Mouse (Mus musculus): Measurements from ENCODE around the gene Spdye4a. TPM values are rescaled to one million over a fixed set of nuclear protein-coding genes. Genes with fewer than 3 reads are reported as not detected.
A peak's percentile ranks its signal among the peaks of the same experiment; 100 is the strongest.

Gene Spdye4a
- not detected in 2 replicates for polyA plus RNA-seq (2015; fragmentation: Nextera tagmentation; extraction: Ambion mirVana)

GRCm38 (mm10) chr5:143226790-143227189 lies at the start of gene Spdye4a:
Spdye4a (minus strand) TSS chr5:143226890.
- no peak for ATAC-seq (ENCODE audit: low FRiP score, low TSS enrichment)
- H3K4me3 ChIP-seq (ENCODE audit: low read length), result no peak within 1 kb of the TSS
- H3K27ac ChIP-seq (ENCODE audit: low read length), result no peak within 1 kb of the TSS

GRCm38 (mm10) chr5:143275761-143276160 lies 49.1 kb upstream of the Spdye4a start:
- 47% methylated on average over 5 of the region's 5 CpGs for WGBS
- no peak for ATAC-seq (ENCODE audit: low FRiP score, low TSS enrichment)

More at GRCm38 (mm10) chr5:143226790-143227189, at the start of gene Spdye4a:
- H3K9ac ChIP-seq (replicated peaks; ENCODE audit: low read length), result no peak within 1 kb of the TSS
- H3K36me3 ChIP-seq (ENCODE audit: insufficient read depth, low read length), result no peaks in the 10 kb centered on the region
- H3K27me3 ChIP-seq (ENCODE audit: insufficient read depth, low read length), result no peaks in the 10 kb centered on the region
- no peaks in the 10 kb centered on the region for H3K4me1 ChIP-seq (ENCODE audit: insufficient read depth, low read length)
- H3K4me2 ChIP-seq (replicated peaks; ENCODE audit: low read depth, low read length), result no peak within 1 kb of the TSS
- WGBS, result 90% methylated on average over 3 of the region's 3 CpGs
- no peaks in the 10 kb centered on the region; the same call in 1 of the 2 replicates for H3K9me3 ChIP-seq (ENCODE audit: low read length)

GRCm38 (mm10) chr5:143272540-143273330 lies 46.0 kb upstream of the Spdye4a start:
- WGBS, result 93% methylated on average over 15 of the region's 16 CpGs

More at GRCm38 (mm10) chr5:143275761-143276160, 49.1 kb upstream of the Spdye4a start:
- no peak overlapping the region for H3K27ac ChIP-seq (ENCODE audit: low read length)
- no peaks in the 10 kb centered on the region for H3K9me3 ChIP-seq (ENCODE audit: low read length)
- no peaks in the 10 kb centered on the region for H3K4me1 ChIP-seq (ENCODE audit: insufficient read depth, low read length)
- no peaks in the 10 kb centered on the region for H3K36me3 ChIP-seq (ENCODE audit: insufficient read depth, low read length)
- no peak overlapping the region for H3K4me2 ChIP-seq (replicated peaks; ENCODE audit: low read depth, low read length)
- no peak overlapping the region for H3K9ac ChIP-seq (replicated peaks; ENCODE audit: low read length)
- H3K27me3 ChIP-seq (ENCODE audit: insufficient read depth, low read length), result 0 out of 2 replicates have a peak, but pooled peaks cover 5% of the 10 kb centered on the region
- no peak overlapping the region for H3K4me3 ChIP-seq (ENCODE audit: low read length)

GRCm38 (mm10) chr5:143272108-143272507 lies 45.4 kb upstream of the Spdye4a start:
- H3K27me3 ChIP-seq (ENCODE audit: insufficient read depth, low read length), result no peaks in the 10 kb centered on the region
- peaks cover 11% of the 10 kb centered on the region for H3K4me1 ChIP-seq (ENCODE audit: insufficient read depth, low read length)
- no peaks in the 10 kb centered on the region for H3K9me3 ChIP-seq (ENCODE audit: low read length)
- no peak overlapping the region for H3K4me2 ChIP-seq (replicated peaks; ENCODE audit: low read depth, low read length)
- no peak overlapping the region for H3K4me3 ChIP-seq (ENCODE audit: low read length)
- H3K9ac ChIP-seq (replicated peaks; ENCODE audit: low read length), result no peak overlapping the region
- H3K36me3 ChIP-seq (ENCODE audit: insufficient read depth, low read length), result no peaks in the 10 kb centered on the region
- H3K27ac ChIP-seq (ENCODE audit: low read length), result no peak overlapping the region
- ATAC-seq (ENCODE audit: low FRiP score, low TSS enrichment), result no peak
- 76% methylated on average over 3 of the region's 3 CpGs for WGBS

More at GRCm38 (mm10) chr5:143272540-143273330, 46.0 kb upstream of the Spdye4a start:
- no peak overlapping the region for H3K9ac ChIP-seq (replicated peaks; ENCODE audit: low read length)
- no peak overlapping the region for H3K4me3 ChIP-seq (ENCODE audit: low read length)
- H3K27ac ChIP-seq (ENCODE audit: low read length), result no peak overlapping the region
- H3K27me3 ChIP-seq (ENCODE audit: insufficient read depth, low read length), result 0 out of 2 replicates have a peak, but pooled peaks cover 2% of the 10 kb centered on the region
- no peak overlapping the region for H3K4me2 ChIP-seq (replicated peaks; ENCODE audit: low read depth, low read length)
- H3K9me3 ChIP-seq (ENCODE audit: low read length), result no peaks in the 10 kb centered on the region
- no peaks in the 10 kb centered on the region for H3K36me3 ChIP-seq (ENCODE audit: insufficient read depth, low read length)
- ATAC-seq (ENCODE audit: low FRiP score, low TSS enrichment), result no peak
- H3K4me1 ChIP-seq (ENCODE audit: insufficient read depth, low read length), result peaks cover 11% of the 10 kb centered on the region

- 88% methylated on average over 6 of the region's 6 CpGs for WGBS
- H3K36me3 ChIP-seq (ENCODE audit: insufficient read depth, low read length), result no peaks in the 10 kb centered on the region
- H3K9ac ChIP-seq (replicated peaks; ENCODE audit: low read length), result no peak overlapping the region
- ATAC-seq (ENCODE audit: low FRiP score, low TSS enrichment), result no peak
- H3K4me3 ChIP-seq (ENCODE audit: low read length), result no peak overlapping the region
- no peaks in the 10 kb centered on the region for H3K27me3 ChIP-seq (ENCODE audit: insufficient read depth, low read length)
- H3K27ac ChIP-seq (ENCODE audit: low read length), result no peak overlapping the region
- H3K9me3 ChIP-seq (ENCODE audit: low read length), result no peaks in the 10 kb centered on the region
- peaks cover 11% of the 10 kb centered on the region for H3K4me1 ChIP-seq (ENCODE audit: insufficient read depth, low read length)
- H3K4me2 ChIP-seq (replicated peaks; ENCODE audit: low read depth, low read length), result no peak overlapping the region
Observed at GRCm38 (mm10) chr5:143271642-143272041, 45.0 kb upstream of the Spdye4a start.

DNA sequence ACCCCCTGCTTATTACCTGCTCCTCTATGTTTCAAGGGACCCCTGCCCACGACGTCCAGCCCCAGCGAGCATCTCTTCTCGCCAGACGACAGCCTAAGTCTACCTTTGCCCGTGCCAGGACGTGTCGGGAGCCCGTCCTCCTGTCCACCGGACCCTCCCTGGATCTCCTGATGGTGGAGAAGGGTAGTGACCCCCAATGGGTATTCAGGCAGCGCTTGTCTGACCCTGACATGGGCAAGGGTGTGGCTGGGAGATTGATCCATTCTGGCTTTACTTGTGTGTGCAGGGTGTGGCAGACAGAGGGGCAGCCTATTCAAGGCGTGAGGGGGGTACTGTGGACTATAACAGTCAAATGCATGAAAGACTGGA lies 43.4 kb upstream of the Spdye4a start:
- Histone ChIP-seq H3K9me3 (ENCODE audit: low read length) (no peaks in the 10 kb centered on the region), H3K4me2 (replicated peaks; ENCODE audit: low read depth, low read length) (peak overlapping the region; percentile 91), H3K4me3 (ENCODE audit: low read length) (peak overlapping the region; percentile 93), H3K27ac (ENCODE audit: low read length) (no peak overlapping the region), H3K27me3 (ENCODE audit: insufficient read depth, low read length) (no peaks in the 10 kb centered on the region), H3K9ac (replicated peaks; ENCODE audit: low read length) (peak overlapping the region; percentile 94), H3K36me3 (ENCODE audit: insufficient read depth, low read length) (no peaks in the 10 kb centered on the region), H3K4me1 (ENCODE audit: insufficient read depth, low read length) (peaks cover 11% of the 10 kb centered on the region)
- ATAC-seq (ENCODE audit: low FRiP score, low TSS enrichment), result peak; percentile 10; the same call in 1 of the 2 replicates
- WGBS, result 2% methylated on average over 12 of the region's 12 CpGs

DNA sequence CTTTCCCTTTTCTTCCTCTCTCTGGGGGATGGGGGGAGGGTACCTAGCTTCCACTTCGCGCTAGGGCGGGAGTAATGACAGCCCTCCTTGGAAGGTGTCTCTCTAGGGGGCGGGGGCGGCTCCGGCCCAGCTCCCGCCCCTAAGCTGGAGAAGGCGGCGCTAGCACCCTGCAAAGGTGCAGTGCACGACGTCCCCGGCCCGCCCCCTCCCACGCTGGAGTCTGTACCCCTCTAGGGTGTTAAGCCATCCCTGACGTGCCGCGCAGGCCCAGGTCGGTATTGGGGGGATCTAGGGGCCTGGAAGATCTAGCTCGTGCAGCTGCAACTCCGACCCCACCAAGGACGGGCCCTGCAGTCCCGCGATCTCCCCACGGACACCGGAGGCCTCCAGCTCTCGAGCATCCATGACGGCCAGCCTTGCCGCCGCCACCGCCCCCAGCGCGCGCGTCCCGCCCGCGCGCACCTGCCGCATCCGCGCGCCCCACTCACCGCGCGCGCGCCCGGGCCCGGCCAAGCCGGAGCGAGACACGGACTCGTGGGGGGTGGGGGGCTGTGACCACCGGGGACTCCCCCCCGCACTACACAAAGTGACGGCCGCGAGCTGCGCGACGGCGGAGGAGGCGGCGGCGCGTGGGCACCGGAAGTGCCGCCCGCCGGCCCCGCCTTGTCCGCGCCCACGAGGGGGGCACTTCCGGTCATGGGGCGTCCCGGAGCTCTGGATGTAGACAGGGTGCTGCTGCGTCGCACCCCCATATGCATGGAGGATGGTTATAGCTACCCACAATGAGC lies 42.9 kb upstream of the Spdye4a start, which contains the start of gene Zfp316:
Gene Zfp316, minus strand, starts transcription at position 660 of the 788 bp plus-strand sequence.
- Histone ChIP-seq H3K4me2 (replicated peaks; ENCODE audit: low read depth, low read length) (peak within 1 kb of the TSS; percentile 91), H3K9me3 (ENCODE audit: low read length) (no peaks in the 10 kb centered on the region), H3K27me3 (ENCODE audit: insufficient read depth, low read length) (no peaks in the 10 kb centered on the region), H3K4me3 (ENCODE audit: low read length) (peak within 1 kb of the TSS; percentile 93), H3K4me1 (ENCODE audit: insufficient read depth, low read length) (peaks cover 11% of the 10 kb centered on the region), H3K36me3 (ENCODE audit: insufficient read depth, low read length) (no peaks in the 10 kb centered on the region), H3K9ac (replicated peaks; ENCODE audit: low read length) (peak within 1 kb of the TSS; percentile 94), H3K27ac (ENCODE audit: low read length) (peak within 1 kb of the TSS; percentile 80)
- ATAC-seq (ENCODE audit: low FRiP score, low TSS enrichment), result peak; percentile 87
- WGBS, result under 1% methylated on average over 52 of the region's 79 CpGs

- H3K4me3 ChIP-seq (ENCODE audit: low read length), result peak overlapping the region; percentile 93
- 0 out of 2 replicates have a peak overlapping the region, but pooled peaks have one; percentile 11 for H3K27ac ChIP-seq (ENCODE audit: low read length)
- no peaks in the 10 kb centered on the region for H3K9me3 ChIP-seq (ENCODE audit: low read length)
- no peaks in the 10 kb centered on the region for H3K36me3 ChIP-seq (ENCODE audit: insufficient read depth, low read length)
- H3K27me3 ChIP-seq (ENCODE audit: insufficient read depth, low read length), result no peaks in the 10 kb centered on the region
- peaks cover 11% of the 10 kb centered on the region for H3K4me1 ChIP-seq (ENCODE audit: insufficient read depth, low read length)
- peak overlapping the region; percentile 91 for H3K4me2 ChIP-seq (replicated peaks; ENCODE audit: low read depth, low read length)
- H3K9ac ChIP-seq (replicated peaks; ENCODE audit: low read length), result peak overlapping the region; percentile 94
- WGBS, result 32% methylated on average over 8 of the region's 8 CpGs
- ATAC-seq (ENCODE audit: low FRiP score, low TSS enrichment), result no peak; the same call in 1 of the 2 replicates
Observed at GRCm38 (mm10) chr5:143268985-143269362, 42.3 kb upstream of the Spdye4a start.

- no peak overlapping the region for H3K4me2 ChIP-seq (replicated peaks; ENCODE audit: low read depth, low read length)
- H3K4me3 ChIP-seq (ENCODE audit: low read length), result no peak overlapping the region
- H3K27me3 ChIP-seq (ENCODE audit: insufficient read depth, low read length), result no peaks in the 10 kb centered on the region
- no peak overlapping the region for H3K27ac ChIP-seq (ENCODE audit: low read length)
- no peak overlapping the region for H3K9ac ChIP-seq (replicated peaks; ENCODE audit: low read length)
- peaks cover 11% of the 10 kb centered on the region for H3K4me1 ChIP-seq (ENCODE audit: insufficient read depth, low read length)
- no peaks in the 10 kb centered on the region for H3K9me3 ChIP-seq (ENCODE audit: low read length)
- ATAC-seq (ENCODE audit: low FRiP score, low TSS enrichment), result no peak
- 85% methylated on average over 6 of the region's 6 CpGs for WGBS
- H3K36me3 ChIP-seq (ENCODE audit: insufficient read depth, low read length), result peaks cover 7% of the 10 kb centered on the region
Observed at GRCm38 (mm10) chr5:143266794-143267193, 40.1 kb upstream of the Spdye4a start.

Data from kidney, embryonic 16.5 days (tissue).